ENCODE assay signal across 29 mouse cellular contexts in genomic region chr3:115905567-115905966, GRCm38 (mm10). TPM values are rescaled to one million over a fixed set of nuclear protein-coding genes. Genes with fewer than 3 reads are reported as not detected.
DNase-seq lines count a peak whose midpoint lies in the region; ATAC-seq and TF ChIP-seq lines count a peak whose summit lies in the region.
"Had no signal": no experiment of that assay in that cellular context is flagged by ENCODE, and none has a peak within 500 bp of the region (broad histone marks: within the 10 kb centered on the region; RNA-seq: fewer than 3 reads in every experiment).

No protein-coding gene starts in this region.

- H3K9ac ChIP-seq in neural tube, embryonic 12.5 days = no peak overlapping the region
- H3K9ac ChIP-seq in neural tube, embryonic 15.5 days (replicated peaks) = no peak overlapping the region
- no peak overlapping the region for H3K9ac ChIP-seq in liver, embryonic 11.5 days (ENCODE audit: low read depth, low read length)
- H3K9ac ChIP-seq: embryonic facial prominence, embryonic 13.5 days; embryonic facial prominence, embryonic 15.5 days; forebrain, embryonic 12.5 days had no signal

- H3K27ac ChIP-seq in layer of hippocampus, adult 2 months = peak overlapping the region; percentile 75; the same call in 1 of the 2 replicates
- no peak overlapping the region for H3K27ac ChIP-seq in neural tube, embryonic 12.5 days
- peak overlapping the region; percentile 64; the same call in 1 of the 2 replicates for H3K27ac ChIP-seq in neural tube, embryonic 15.5 days (replicated peaks)
- H3K27ac ChIP-seq in liver, embryonic 11.5 days (ENCODE audit: low read depth, low read length) = no peak overlapping the region
- H3K27ac ChIP-seq: embryonic facial prominence, embryonic 13.5 days; embryonic facial prominence, embryonic 15.5 days; forebrain, embryonic 10.5 days; forebrain, embryonic 12.5 days had no signal

- no peaks in the 10 kb centered on the region for H3K4me1 ChIP-seq in neural tube, embryonic 12.5 days
- no peaks in the 10 kb centered on the region for H3K4me1 ChIP-seq in neural tube, embryonic 15.5 days
- no peaks in the 10 kb centered on the region for H3K4me1 ChIP-seq in liver, embryonic 11.5 days (replicated peaks; ENCODE audit: control insufficient read depth, insufficient read depth, low read length)
- H3K4me1 ChIP-seq: embryonic facial prominence, embryonic 13.5 days; embryonic facial prominence, embryonic 15.5 days; forebrain, embryonic 10.5 days; forebrain, embryonic 12.5 days had no signal

- no peaks in the 10 kb centered on the region for H3K27me3 ChIP-seq in neural tube, embryonic 12.5 days (replicated peaks)
- no peaks in the 10 kb centered on the region for H3K27me3 ChIP-seq in neural tube, embryonic 15.5 days (replicated peaks)
- no peaks in the 10 kb centered on the region for H3K27me3 ChIP-seq in liver, embryonic 11.5 days (replicated peaks; ENCODE audit: control insufficient read depth, insufficient read depth, low read length)
- H3K27me3 ChIP-seq: CH12.LX; embryonic facial prominence, embryonic 13.5 days; embryonic facial prominence, embryonic 15.5 days; forebrain, embryonic 12.5 days; Patski had no signal

- H3K9me3 ChIP-seq in neural tube, embryonic 12.5 days = no peaks in the 10 kb centered on the region
- no peaks in the 10 kb centered on the region for H3K9me3 ChIP-seq in neural tube, embryonic 15.5 days (replicated peaks)
- no peaks in the 10 kb centered on the region for H3K9me3 ChIP-seq in liver, embryonic 11.5 days (ENCODE audit: control insufficient read depth, low read length)
- H3K9me3 ChIP-seq: embryonic facial prominence, embryonic 13.5 days; embryonic facial prominence, embryonic 15.5 days; forebrain, embryonic 10.5 days; forebrain, embryonic 12.5 days; G1E had no signal

- peak; percentile 63 for ATAC-seq in neural tube, embryonic 12.5 days (ENCODE audit: low FRiP score, low read depth)
- ATAC-seq in neural tube, embryonic 15.5 days (ENCODE audit: low FRiP score) = peak; percentile 68
- ATAC-seq in liver, embryonic 11.5 days (replicated peaks; ENCODE audit: low FRiP score) = no peak
- ATAC-seq: activated CD4-positive, CD25-positive, alpha-beta regulatory T cell, adult 4 months; CD4-positive, CD25-positive, alpha-beta regulatory T cell, adult 4 months; forebrain, embryonic 14.5 days; forebrain, embryonic 16.5 days; Patski had no signal

- peaks cover 7% of the 10 kb centered on the region for H3K36me3 ChIP-seq in neural tube, embryonic 12.5 days
- peaks cover 16% of the 10 kb centered on the region for H3K36me3 ChIP-seq in neural tube, embryonic 15.5 days
- H3K36me3 ChIP-seq in liver, embryonic 11.5 days (ENCODE audit: control insufficient read depth, insufficient read depth, low read length) = peaks cover 16% of the 10 kb centered on the region

- no peak overlapping the region for H3K4me3 ChIP-seq in layer of hippocampus, adult 2 months
- H3K4me3 ChIP-seq in neural tube, embryonic 12.5 days = no peak overlapping the region
- H3K4me3 ChIP-seq in neural tube, embryonic 15.5 days (replicated peaks) = no peak overlapping the region
- no peak overlapping the region for H3K4me3 ChIP-seq in liver, embryonic 11.5 days (ENCODE audit: low read depth, low read length)
- H3K4me3 ChIP-seq: embryonic facial prominence, embryonic 13.5 days; embryonic facial prominence, embryonic 15.5 days; erythroblast, embryonic 14.5 days; forebrain, embryonic 10.5 days; forebrain, embryonic 12.5 days had no signal

- DNase-seq in layer of hippocampus, adult 2 months (ENCODE audit: low spot score in 2 of 2) = no peak
- DNase-seq in layer of hippocampus, adult 18-20 months (ENCODE audit: low spot score in 2 of 2) = no peak
- no peak for DNase-seq in neural tube, embryonic 10.5 days (ENCODE audit: extremely low spot score, low spot score)
- DNase-seq in liver, embryonic 11.5 days (ENCODE audit: low spot score) = no peak
- DNase-seq: adrenal gland, adult 2 months; adrenal gland, postnatal 10 days; adrenal gland, postnatal 25 days; B cell, adult 2 months; cerebellum, adult 11 months; cerebellum, adult 18-20 months; cerebellum, adult 8-10 months; cerebellum, adult 9-11 months; cerebellum, postnatal 14 days; cerebellum, postnatal 36 days; embryo, embryonic 11 days had no signal

- H3K4me2 ChIP-seq in neural tube, embryonic 12.5 days (replicated peaks) = no peak overlapping the region
- H3K4me2 ChIP-seq in neural tube, embryonic 15.5 days = no peak overlapping the region
- no peak overlapping the region for H3K4me2 ChIP-seq in liver, embryonic 11.5 days
- H3K4me2 ChIP-seq: embryonic facial prominence, embryonic 13.5 days; embryonic facial prominence, embryonic 15.5 days; forebrain, embryonic 12.5 days had no signal

- WGBS in neural tube, embryonic 12.5 days = 80% methylated on average over 4 of the region's 4 CpGs
- 67% methylated on average over 4 of the region's 4 CpGs for WGBS in neural tube, embryonic 15.5 days
- 97% methylated on average over 4 of the region's 4 CpGs for WGBS in liver, embryonic 11.5 days

- no peak for TF ChIP-seq CTCF in layer of hippocampus, adult 2 months (conservative IDR thresholded peaks at IDR 0.05)

RNA-seq across cellular contexts. Expression of gene Dph5, which starts 17.9 kb away (rescaled TPM):
- 10 to 100 TPM; 13.1 to 16.2 TPM for total RNA-seq in layer of hippocampus, adult 2 months (2021)
- total RNA-seq in layer of hippocampus, adult 18-20 months (2021) = 10 to 100 TPM; 11.1 to 13.4 TPM
- polyA plus RNA-seq in neural tube, embryonic 12.5 days (2016; fragmentation: Nextera tagmentation; extraction: Ambion mirVana) = 28.0 and 28.9 TPM in 2 replicates
- 28.7 and 29.7 TPM in 2 replicates for polyA plus RNA-seq in neural tube, embryonic 15.5 days (2015; fragmentation: Nextera tagmentation; extraction: Ambion mirVana)
- 49.3 and 50.6 TPM in 2 replicates for polyA plus RNA-seq in liver, embryonic 11.5 days (2014; fragmentation: Nextera tagmentation; extraction: Ambion mirVana)

Comparison
In these comparisons a context has a peak if more than half of its experiments do, and no peak if none do; other contexts are left out.
1. H3K27ac ChIP-seq: peak in layer of hippocampus, adult 2 months (single experiment) and neural tube, embryonic 15.5 days (single experiment); none in neural tube, embryonic 12.5 days (single experiment) and liver, embryonic 11.5 days (single experiment).